Mouse (Mus musculus) stomach, embryonic 14.5 days (tissue): ENCODE data around the gene Plin4. TPM values are rescaled to one million over a fixed set of nuclear protein-coding genes. Genes with fewer than 3 reads are reported as not detected.

Experiments
- ATAC-seq: fragments of 200-750 bp; cut with Nextera tagmentation; 2 replicates; pipeline ENCODE4 v1.8.0; 2017; ENCODE audit warnings: low read depth, moderate TSS enrichment; ENCODE audit not compliant: insufficient number of reproducible peaks, insufficient read depth, low FRiP score
- H3K27ac ChIP-seq: fragments of 300-500 bp; sonication (generic); 2 replicates; pipeline ENCODE4 v1.5.1; 2014; ENCODE audit warnings: mild to moderate bottlenecking, low read length, moderate library complexity, mixed read lengths
- H3K27me3 ChIP-seq: fragments of 300-500 bp; sonication (generic); 2 replicates; pipeline ENCODE4 v1.6.1; 2014; ENCODE audit warnings: low read length, control low read depth, mixed read lengths; ENCODE audit not compliant: control insufficient read depth, insufficient read depth
- H3K36me3 ChIP-seq: fragments of 300-500 bp; sonication (generic); 2 replicates; pipeline ENCODE4 v1.6.1; 2014; ENCODE audit warnings: mild to moderate bottlenecking, control low read depth, low read length, moderate library complexity, mixed read lengths; ENCODE audit not compliant: control insufficient read depth, insufficient read depth
- H3K4me1 ChIP-seq: fragments of 300-500 bp; sonication (generic); 2 replicates; pipeline ENCODE4 v1.6.1; 2014; ENCODE audit warnings: low read length, control low read depth, mixed read lengths; ENCODE audit not compliant: control insufficient read depth, insufficient read depth
- H3K4me2 ChIP-seq: fragments of 300-500 bp; sonication (generic); replicated peaks from 2 replicates; pipeline ENCODE4 v1.6.1; 2014; ENCODE audit warnings: low read depth, low read length, control low read depth
- H3K4me3 ChIP-seq: fragments of 300-500 bp; sonication (generic); 2 replicates; pipeline ENCODE4 v1.5.1; 2014; ENCODE audit warnings: low read depth, low read length, control low read depth
- H3K9ac ChIP-seq: fragments of 300-500 bp; sonication (generic); replicated peaks from 2 replicates; pipeline ENCODE4 v1.6.1; 2014; ENCODE audit warnings: low read depth, mild to moderate bottlenecking, control low read depth, low read length, moderate library complexity, mixed read lengths
- H3K9me3 ChIP-seq: fragments of 300-500 bp; sonication (generic); 2 replicates; pipeline ENCODE4 v1.6.1; 2016; ENCODE audit warnings: low read depth, low read length, control low read depth; ENCODE audit not compliant: control insufficient read depth
- WGBS: fragments of 180-500 bp; shearing (Covaris S2); extraction: QIAGEN DNeasy Blood & Tissue Kit; methylation state at CpG from one replicate; pipeline ENCODE4 v1.1.7; 2014; 5-methylcytosine and 5-hydroxymethylcytosine counted together
- polyA plus RNA-seq: library from polyadenylated mRNA; unstranded; fragments of >200 nt; fragmentation: Nextera tagmentation; extraction: Ambion mirVana; gene quantifications from 2 replicates; pipeline ENCODE4 v1.2.1, GENCODE M21; 2014

Gene Plin4
- polyA plus RNA-seq, 1 experiment from 2014 or later, result 0.27 TPM

GRCm38 (mm10) chr17:56102927-56103326 is 6.7 kb downstream of the Plin4 start:
- Histone ChIP-seq H3K27me3 (no peaks in the 10 kb centered on the region), H3K4me2 (no peak overlapping the region), H3K9me3 (no peaks in the 10 kb centered on the region), H3K4me3 (no peak overlapping the region), H3K36me3 (peaks cover 50% of the 10 kb centered on the region), H3K4me1 (no peaks in the 10 kb centered on the region), H3K27ac (no peak overlapping the region), H3K9ac (no peak overlapping the region)
- ATAC-seq, result no peak
- WGBS, result 95% methylated on average over 9 of the region's 9 CpGs

GRCm38 (mm10) chr17:56102158-56102557 is 7.4 kb downstream of the Plin4 start:
- Histone ChIP-seq H3K9ac (no peak overlapping the region), H3K27me3 (no peaks in the 10 kb centered on the region), H3K9me3 (no peaks in the 10 kb centered on the region), H3K27ac (no peak overlapping the region), H3K4me2 (no peak overlapping the region), H3K4me1 (no peaks in the 10 kb centered on the region), H3K4me3 (no peak overlapping the region), H3K36me3 (peaks cover 57% of the 10 kb centered on the region)
- WGBS, result 85% methylated on average over 5 of the region's 5 CpGs
- ATAC-seq, result no peak

GRCm38 (mm10) chr17:56100811-56101210 is 8.8 kb downstream of the Plin4 start:
- H3K4me3 ChIP-seq, result no peak overlapping the region
- H3K36me3 ChIP-seq, result peaks cover 70% of the 10 kb centered on the region
- H3K9ac ChIP-seq, result no peak overlapping the region
- H3K27me3 ChIP-seq, result no peaks in the 10 kb centered on the region
- no peak for ATAC-seq
- H3K4me2 ChIP-seq, result no peak overlapping the region
- H3K27ac ChIP-seq, result no peak overlapping the region
- H3K4me1 ChIP-seq, result no peaks in the 10 kb centered on the region
- 83% methylated on average over 3 of the region's 3 CpGs for WGBS
- H3K9me3 ChIP-seq, result no peaks in the 10 kb centered on the region

GRCm38 (mm10) chr17:56098711-56099572 is 10.7 kb downstream of the Plin4 start:
- Histone ChIP-seq H3K4me3 (no peak overlapping the region), H3K27ac (no peak overlapping the region), H3K9ac (no peak overlapping the region), H3K4me2 (no peak overlapping the region), H3K36me3 (peaks cover 74% of the 10 kb centered on the region), H3K4me1 (no peaks in the 10 kb centered on the region), H3K9me3 (no peaks in the 10 kb centered on the region), H3K27me3 (no peaks in the 10 kb centered on the region)
- 89% methylated on average over 15 of the region's 15 CpGs for WGBS
- ATAC-seq, result no peak

GRCm38 (mm10) chr17:56098180-56098579 is 11.4 kb downstream of the Plin4 start:
- Histone ChIP-seq H3K9me3 (no peaks in the 10 kb centered on the region), H3K4me2 (no peak overlapping the region), H3K9ac (no peak overlapping the region), H3K4me1 (no peaks in the 10 kb centered on the region), H3K36me3 (peaks cover 72% of the 10 kb centered on the region), H3K4me3 (no peak overlapping the region), H3K27ac (no peak overlapping the region), H3K27me3 (no peaks in the 10 kb centered on the region)
- no peak for ATAC-seq
- WGBS, result 95% methylated on average over 8 of the region's 8 CpGs

- Histone ChIP-seq H3K4me3 (no peak overlapping the region), H3K27ac (no peak overlapping the region), H3K9ac (no peak overlapping the region), H3K27me3 (no peaks in the 10 kb centered on the region), H3K36me3 (peaks cover 63% of the 10 kb centered on the region), H3K4me1 (no peaks in the 10 kb centered on the region), H3K9me3 (no peaks in the 10 kb centered on the region), H3K4me2 (no peak overlapping the region)
- 93% methylated on average over 12 of the region's 12 CpGs for WGBS
- no peak for ATAC-seq
Observed at GRCm38 (mm10) chr17:56096883-56097282, 12.7 kb downstream of the Plin4 start.

GRCm38 (mm10) chr17:56092794-56093193 is 16.8 kb downstream of the Plin4 start:
- H3K4me2 ChIP-seq, result no peak overlapping the region
- H3K4me1 ChIP-seq, result no peaks in the 10 kb centered on the region
- H3K4me3 ChIP-seq, result no peak overlapping the region
- ATAC-seq, result no peak
- peaks cover 40% of the 10 kb centered on the region for H3K36me3 ChIP-seq
- H3K9me3 ChIP-seq, result no peaks in the 10 kb centered on the region
- H3K27ac ChIP-seq, result peak overlapping the region; percentile 44; the same call in 1 of the 2 replicates
- no peaks in the 10 kb centered on the region for H3K27me3 ChIP-seq
- WGBS, result 88% methylated on average over 1 of the region's 1 CpGs
- no peak overlapping the region for H3K9ac ChIP-seq

- no peaks in the 10 kb centered on the region for H3K27me3 ChIP-seq
- H3K4me3 ChIP-seq, result no peak overlapping the region
- H3K9me3 ChIP-seq, result no peaks in the 10 kb centered on the region
- ATAC-seq, result no peak
- no peak overlapping the region for H3K4me2 ChIP-seq
- no peaks in the 10 kb centered on the region for H3K4me1 ChIP-seq
- no peak overlapping the region for H3K9ac ChIP-seq
- peak overlapping the region; percentile 44; the same call in 1 of the 2 replicates for H3K27ac ChIP-seq
- peaks cover 35% of the 10 kb centered on the region for H3K36me3 ChIP-seq
- WGBS, result 87% methylated on average over 1 of the region's 1 CpGs
Observed at GRCm38 (mm10) chr17:56092312-56092711, 17.3 kb downstream of the Plin4 start.
